Mouse (Mus musculus): ENCODE results near the gene Slc4a1ap.
A peak's percentile ranks its signal among the peaks of the same experiment; 100 is the strongest.
"Not testable (repeated sequence)": the region's sequence is repeated elsewhere in the genome, so short reads cannot be mapped to it uniquely, and the experiment has no call there.

The Slc4a1ap gene

GRCm38 (mm10) chr5:31567951-31568657 lies 41.3 kb downstream of the Slc4a1ap start:
- no peak for DNase-seq

DNA sequence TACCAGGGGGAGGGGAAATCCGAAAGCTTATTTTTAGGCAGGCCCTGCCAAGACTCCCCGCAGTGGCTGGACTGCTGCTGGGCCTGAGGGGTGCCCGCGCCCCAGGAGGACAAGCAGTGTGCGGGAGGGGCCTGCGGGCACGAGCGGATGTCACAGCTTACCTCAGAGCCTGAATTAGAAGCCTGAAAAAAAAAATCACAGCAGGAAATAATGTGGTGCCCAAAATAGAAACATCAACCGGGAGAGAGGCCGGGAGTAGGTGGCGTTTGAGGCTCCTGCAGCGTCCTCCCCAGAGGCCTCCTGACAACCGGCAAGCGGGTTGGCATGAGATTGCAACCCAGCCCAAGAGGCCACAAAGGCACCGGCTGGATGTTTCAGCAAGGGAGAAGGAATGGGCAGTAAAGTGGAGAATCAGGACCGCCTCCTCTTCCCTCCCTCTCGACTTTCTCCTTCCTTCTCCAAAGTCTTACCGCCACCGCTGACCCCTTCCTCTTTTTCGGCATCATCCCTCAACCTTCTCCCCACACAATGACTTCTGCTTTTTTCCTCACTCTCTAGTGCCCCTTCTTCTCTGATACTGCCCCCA lies 44.3 kb downstream of the Slc4a1ap start:
- no peak for DNase-seq

GRCm38 (mm10) chr5:31573722-31574121 lies 46.9 kb downstream of the Slc4a1ap start:
- no peak for DNase-seq

DNA sequence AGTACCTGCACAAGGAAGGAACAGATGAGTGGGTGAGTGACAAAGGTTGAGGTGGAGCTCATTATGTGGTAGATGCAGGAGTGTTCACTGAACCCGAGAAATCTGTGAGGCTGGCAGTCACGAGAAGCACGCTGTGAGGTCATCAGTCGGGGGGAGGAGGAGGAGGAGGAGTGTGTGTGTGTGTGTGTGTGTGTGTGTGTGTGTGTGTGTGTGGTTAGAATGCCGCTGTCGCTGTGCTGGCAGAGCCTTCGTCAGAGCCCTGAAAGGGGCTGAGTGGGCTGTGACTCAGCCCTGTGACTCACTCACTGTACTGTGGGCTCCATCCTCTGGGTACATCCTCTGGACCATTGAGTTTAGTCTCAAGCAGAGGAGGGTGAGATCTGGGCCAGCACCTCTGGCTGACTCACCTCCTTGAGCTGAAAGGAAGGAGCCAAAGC lies 49.8 kb downstream of the Slc4a1ap start:
- DNase-seq = no peak

GRCm38 (mm10) chr5:31581263-31581662 lies 54.5 kb downstream of the Slc4a1ap start:
- DNase-seq = no peak

- no peak for DNase-seq
Observed at GRCm38 (mm10) chr5:31581932-31582331, 55.1 kb downstream of the Slc4a1ap start.

- DNase-seq = no peak
Observed at GRCm38 (mm10) chr5:31583261-31583660, 56.5 kb downstream of the Slc4a1ap start.

DNA sequence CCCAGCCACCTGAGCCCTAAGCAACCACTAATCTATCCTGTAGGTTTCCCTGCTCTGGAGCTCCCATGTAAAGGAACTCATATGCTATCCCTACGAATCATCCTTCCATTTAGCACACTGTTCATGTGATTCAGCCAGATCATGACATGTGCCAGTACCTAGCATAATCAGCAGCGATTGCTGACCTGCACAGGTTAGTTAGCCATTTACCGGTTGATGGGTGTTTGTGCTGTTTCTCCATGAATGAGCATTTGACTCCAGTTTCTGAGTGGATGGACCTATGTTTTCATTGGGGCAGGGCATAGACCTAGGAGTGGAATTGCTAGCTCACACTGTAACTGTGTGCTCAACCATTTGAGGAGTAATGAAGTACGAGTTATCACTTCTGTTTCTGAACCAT lies 58.7 kb downstream of the Slc4a1ap start:
- no peak for DNase-seq

- no peak for DNase-seq
Observed at GRCm38 (mm10) chr5:31588016-31588415, 61.2 kb downstream of the Slc4a1ap start.

DNA sequence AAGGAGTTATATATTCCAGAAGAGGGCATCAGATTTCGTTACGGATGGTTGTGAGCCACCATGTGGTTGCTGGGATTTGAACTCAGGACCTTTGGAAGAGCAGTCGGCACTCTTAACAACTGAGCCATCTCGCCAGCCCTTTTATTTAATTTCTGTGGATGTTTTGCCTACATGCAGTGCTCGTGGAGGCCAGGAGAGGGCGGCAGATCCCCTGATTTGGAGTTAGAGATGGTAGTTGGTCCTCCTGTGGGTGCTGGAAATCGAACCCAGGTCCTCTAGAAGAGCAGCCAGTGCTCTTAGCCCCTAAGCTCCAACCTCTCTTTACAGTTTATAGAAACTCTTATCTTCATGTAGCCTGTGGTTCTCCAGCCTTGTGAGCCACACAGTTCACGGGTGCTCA lies 61.9 kb downstream of the Slc4a1ap start:
- not testable (repeated sequence) for DNase-seq

- DNase-seq = peak; percentile 22
Observed at GRCm38 (mm10) chr5:31589711-31590319, 63.0 kb downstream of the Slc4a1ap start.

- no peak for DNase-seq
Observed at GRCm38 (mm10) chr5:31591122-31591521, 64.3 kb downstream of the Slc4a1ap start.

DNA sequence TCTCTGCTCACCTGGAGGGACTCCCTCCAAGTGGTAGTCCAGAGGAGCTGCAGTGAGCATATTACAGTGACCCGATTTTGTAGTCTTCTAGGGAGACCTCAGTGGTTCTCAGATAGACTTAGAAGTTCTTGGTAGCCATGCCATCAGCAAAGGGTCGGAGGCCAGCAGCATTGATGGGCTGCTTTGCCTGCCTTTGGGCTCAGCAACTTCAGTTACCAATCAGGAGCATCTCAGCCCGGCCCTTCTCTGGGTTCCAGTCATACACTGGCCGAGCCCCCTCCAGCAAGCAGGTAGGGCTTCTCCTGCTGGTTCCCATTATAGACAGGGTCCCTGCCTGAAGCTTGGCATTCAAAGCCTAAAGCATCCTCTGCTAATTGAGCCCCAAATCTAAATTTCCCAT lies 69.1 kb downstream of the Slc4a1ap start:
- no peak for DNase-seq

GRCm38 (mm10) chr5:31596481-31597429 lies 70.0 kb downstream of the Slc4a1ap start, which contains the start of gene Mrpl33:
Mrpl33 (plus strand) TSS chr5:31596935.
- DNase-seq = peak; percentile 22

DNA sequence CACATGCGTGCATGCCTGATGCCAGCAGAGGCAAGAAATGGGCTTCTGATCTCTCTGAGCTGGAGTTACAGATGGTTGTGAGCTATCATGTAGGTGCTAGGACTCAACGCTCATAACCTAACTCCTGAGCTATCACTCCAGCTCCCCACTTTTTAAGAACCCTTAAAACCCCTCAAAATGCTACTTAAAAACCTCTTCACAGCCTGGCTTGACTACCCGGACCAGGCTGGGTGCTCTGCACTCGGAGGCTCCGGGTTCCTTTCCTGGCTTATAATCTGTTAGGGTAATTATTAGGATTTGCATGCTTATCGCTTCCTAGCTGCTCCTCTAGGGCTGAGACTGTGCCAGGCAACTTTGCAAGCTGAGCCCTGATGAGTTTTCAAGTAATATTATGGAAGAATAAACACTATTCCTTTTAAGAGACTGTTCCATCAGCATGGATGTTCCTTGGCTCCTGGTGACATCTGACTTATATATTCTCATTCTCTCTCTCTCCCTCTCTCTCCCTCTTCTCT lies 70.7 kb downstream of the Slc4a1ap start:
- no peak for DNase-seq

- no peak for DNase-seq
Observed at GRCm38 (mm10) chr5:31598121-31598520, 71.3 kb downstream of the Slc4a1ap start.

DNA sequence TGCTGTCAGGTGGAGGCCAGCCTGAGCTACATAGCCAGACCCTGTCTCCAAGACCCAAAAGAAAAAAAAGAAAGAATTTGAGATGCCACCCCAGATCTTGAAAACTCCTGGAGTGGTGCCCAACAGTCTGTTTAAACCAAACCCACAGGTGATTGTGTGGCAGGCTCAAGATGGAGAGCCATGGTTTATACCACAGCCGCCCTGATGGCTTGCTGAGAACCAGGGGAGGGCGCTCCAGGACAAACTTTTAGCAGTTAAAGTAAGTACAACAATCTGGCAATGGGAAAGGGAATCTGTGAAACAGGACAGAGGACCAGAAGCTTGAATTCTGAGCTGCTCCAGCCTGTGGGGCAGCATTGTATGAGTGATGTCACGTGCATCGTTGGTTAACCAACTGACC lies 71.8 kb downstream of the Slc4a1ap start:
- DNase-seq = peak; percentile 37

DNA sequence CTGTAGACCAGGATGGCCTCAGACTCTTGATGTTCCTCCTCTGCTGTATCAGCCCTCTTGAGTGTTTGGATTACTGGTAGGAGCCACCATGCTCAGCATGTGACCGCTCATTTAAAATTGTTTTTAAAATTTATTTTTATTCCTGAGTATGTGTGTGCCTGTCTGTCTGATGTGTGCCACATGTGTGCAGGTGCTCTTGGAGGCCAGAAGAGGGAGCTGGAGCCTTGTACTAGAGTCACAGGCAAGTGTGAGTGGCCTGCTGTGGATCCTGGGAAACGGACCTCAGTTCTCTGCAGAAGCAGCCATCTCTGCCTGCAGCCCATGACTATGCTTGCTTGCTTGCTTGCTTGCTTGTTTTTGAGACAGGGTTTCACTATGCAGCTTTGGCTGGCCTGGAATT lies 72.4 kb downstream of the Slc4a1ap start:
- no peak for DNase-seq

DNA sequence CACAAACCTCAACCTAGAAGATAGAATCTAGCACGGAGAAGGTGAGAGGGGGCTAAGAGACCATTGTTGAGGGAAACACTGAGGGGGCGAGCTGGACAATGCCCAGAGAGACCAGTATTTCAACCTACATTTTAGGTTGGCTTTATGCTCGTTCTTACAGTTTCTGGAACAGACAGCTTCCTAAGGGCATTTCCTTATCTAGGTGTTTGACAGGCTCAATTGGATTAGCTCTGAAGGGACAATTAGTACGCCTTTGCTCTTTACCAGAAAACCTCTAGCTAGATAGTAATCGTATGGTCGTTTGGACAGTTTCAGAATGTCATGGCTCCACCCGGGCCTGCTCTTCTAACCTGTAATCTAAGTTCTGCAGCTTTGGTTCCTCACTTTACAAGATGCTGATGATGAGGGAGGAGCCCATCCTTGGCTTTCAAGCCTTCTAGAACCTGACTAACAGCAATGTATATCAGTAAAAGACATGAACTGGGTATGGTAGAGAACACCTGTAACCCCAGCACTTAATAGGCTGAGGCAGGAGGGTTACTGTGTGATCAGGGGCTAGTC lies 74.4 kb downstream of the Slc4a1ap start:
- DNase-seq = no peak

DNA sequence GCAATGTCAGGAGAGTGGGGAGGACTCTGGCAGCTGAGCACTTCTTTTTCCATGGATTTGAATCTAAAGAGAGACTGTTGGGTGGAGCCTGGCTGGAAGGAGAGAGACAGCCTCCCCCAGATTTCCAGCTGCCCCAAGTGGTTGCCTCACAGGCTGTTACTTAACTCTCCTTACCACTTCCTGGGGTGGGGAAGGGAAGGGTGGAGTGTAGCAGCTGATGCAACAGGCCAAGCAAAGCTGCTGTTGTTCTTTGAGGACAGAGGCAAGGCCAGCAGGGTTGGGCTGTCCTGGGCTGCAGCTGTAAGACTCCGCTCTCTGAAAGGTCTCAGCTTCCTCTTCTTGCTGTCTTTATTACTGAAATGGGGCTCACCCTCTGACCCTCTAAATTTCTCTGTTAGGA lies 75.6 kb downstream of the Slc4a1ap start:
- no peak for DNase-seq

GRCm38 (mm10) chr5:31603766-31604165 lies 77.0 kb downstream of the Slc4a1ap start:
- no peak for DNase-seq

DNA sequence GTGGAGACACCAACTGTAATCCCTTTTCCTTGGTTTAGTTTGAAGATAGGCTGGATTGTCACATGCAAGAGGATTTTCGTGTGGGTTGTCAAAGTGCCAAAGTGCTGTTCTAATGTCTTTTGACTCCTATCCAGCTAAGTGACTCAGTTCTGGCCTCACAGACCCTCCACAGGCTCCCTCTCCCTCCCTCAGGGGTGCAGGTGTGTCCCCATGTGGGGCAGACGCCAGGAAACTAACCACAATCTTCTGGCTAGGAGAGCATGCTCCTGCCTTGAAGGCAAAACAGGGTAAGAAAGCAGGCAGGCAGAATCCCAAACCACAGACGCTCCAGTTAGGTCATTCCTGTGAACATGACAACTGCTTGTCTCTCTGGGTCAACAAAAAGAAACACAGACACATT lies 79.4 kb downstream of the Slc4a1ap start:
- DNase-seq = no peak
